Comparison of ENCODE assay signal across 8 mouse cellular contexts in genomic region chr4:62889708-62890107, GRCm38 (mm10).
DNase-seq lines count a peak whose midpoint lies in the region; ATAC-seq lines count a peak whose summit lies in the region.

No protein-coding gene starts in this region.

- no peak for DNase-seq in frontal cortex, postnatal 14 days (ENCODE audit: low spot score in 2 of 2)
- peak; percentile 59 for DNase-seq in 3T3-L1 (ENCODE audit: low read depth, low spot score)
- DNase-seq in adrenal gland, postnatal 10 days: peak; percentile 56
- peak; percentile 53 for DNase-seq in forebrain, embryonic 14.5 days (ENCODE audit: low spot score)
- peak; percentile 67 for DNase-seq in limb, embryonic 10.5 days (ENCODE audit: low spot score)

- ATAC-seq in frontal cortex, adult (ENCODE audit: low TSS enrichment): peak; percentile 56; the same call in 1 of the 2 replicates
- peak; percentile 42; the same call in 1 of the 2 replicates for ATAC-seq in forebrain, embryonic 14.5 days
- 0 out of 2 replicates have a peak, but pooled peaks have one; percentile 20 for ATAC-seq in neutrophil, adult 5-6 weeks (ENCODE audit: extremely low read depth, insufficient number of reproducible peaks, low FRiP score, poor library complexity, severe bottlenecking)
- no peak for ATAC-seq in erythroblast, adult 5-6 weeks (replicated peaks; ENCODE audit: low FRiP score, poor library complexity, severe bottlenecking)

- H3K4me2 ChIP-seq in forebrain, embryonic 14.5 days (ENCODE audit: low read length): no peak overlapping the region

- H3K27ac ChIP-seq in forebrain, embryonic 14.5 days (ENCODE audit: low read depth, low read length): no peak overlapping the region
- H3K27ac ChIP-seq in limb, embryonic 10.5 days: no peak overlapping the region

- H3K36me3 ChIP-seq in forebrain, embryonic 14.5 days (ENCODE audit: control insufficient read depth, insufficient read depth, low read length): no peaks in the 10 kb centered on the region
- no peaks in the 10 kb centered on the region for H3K36me3 ChIP-seq in limb, embryonic 10.5 days

- H3K4me3 ChIP-seq in forebrain, embryonic 14.5 days (ENCODE audit: low read depth, low read length): no peak overlapping the region
- H3K4me3 ChIP-seq in limb, embryonic 10.5 days: no peak overlapping the region

- WGBS in forebrain, embryonic 14.5 days: 41% methylated on average over 4 of the region's 4 CpGs
- WGBS in limb, embryonic 10.5 days: 48% methylated on average over 4 of the region's 4 CpGs

- H3K4me1 ChIP-seq in forebrain, embryonic 14.5 days (ENCODE audit: control insufficient read depth, insufficient read depth, low read length): no peaks in the 10 kb centered on the region
- peaks cover 8% of the 10 kb centered on the region; the same call in 1 of the 2 replicates for H3K4me1 ChIP-seq in limb, embryonic 10.5 days

- H3K9ac ChIP-seq in forebrain, embryonic 14.5 days (ENCODE audit: low read length): no peak overlapping the region

- no peaks in the 10 kb centered on the region for H3K27me3 ChIP-seq in forebrain, embryonic 14.5 days (replicated peaks; ENCODE audit: control insufficient read depth, insufficient read depth, low read length)
- H3K27me3 ChIP-seq in limb, embryonic 10.5 days (ENCODE audit: low read depth, poor library complexity, severe bottlenecking): peaks cover 19% of the 10 kb centered on the region

- H3K9me3 ChIP-seq in forebrain, embryonic 14.5 days (replicated peaks; ENCODE audit: control insufficient read depth, low read length): no peaks in the 10 kb centered on the region
- no peaks in the 10 kb centered on the region for H3K9me3 ChIP-seq in limb, embryonic 10.5 days (replicated peaks)

Comparison
In these comparisons a context has a peak if more than half of its experiments do, and no peak if none do; other contexts are left out.
1. DNase-seq: peak in 3T3-L1 (single experiment), adrenal gland, postnatal 10 days (single experiment), forebrain, embryonic 14.5 days (single experiment) and limb, embryonic 10.5 days (single experiment); none in frontal cortex, postnatal 14 days (0 of 2).